Mouse (Mus musculus) lung, postnatal 0 days (tissue): ENCODE measurements around the gene Ugt1a9.

Source experiments
- CTCF ChIP-seq: IDR thresholded peaks from 2 replicates; pipeline ENCODE4 v1.5.1; 2016; ENCODE audit warnings: antibody characterized with exemption, mild to moderate bottlenecking
- EP300 ChIP-seq: IDR thresholded peaks from 2 replicates; pipeline ENCODE4 v1.6.1; 2016; ENCODE audit warnings: antibody characterized with exemption, mild to moderate bottlenecking, control low read depth

DNA sequence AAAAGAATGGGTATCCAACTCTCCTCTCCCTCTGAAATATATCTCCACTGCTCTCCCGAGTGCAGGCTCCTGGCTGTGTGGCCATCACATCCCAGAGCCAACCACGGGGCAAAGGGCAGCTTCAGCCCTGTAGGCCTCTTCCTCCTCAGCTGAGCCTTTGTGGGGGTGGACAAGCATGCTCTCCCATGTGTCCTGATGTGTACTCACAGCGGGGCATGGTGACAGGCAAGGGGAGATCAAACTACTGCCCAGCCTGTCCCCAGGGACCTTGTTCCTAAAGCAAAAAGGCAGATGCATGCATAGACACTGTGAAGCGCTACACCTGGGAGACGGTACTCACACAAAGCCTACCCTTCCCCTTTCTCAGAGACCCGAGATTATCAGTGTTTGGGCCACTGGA lies 189.5 kb downstream of the Ugt1a9 start:
- TF ChIP-seq CTCF, result no peak
- TF ChIP-seq EP300, result no peak
